Mouse (Mus musculus): ENCODE measurements around the gene Hexdc.

The Hexdc gene

DNA sequence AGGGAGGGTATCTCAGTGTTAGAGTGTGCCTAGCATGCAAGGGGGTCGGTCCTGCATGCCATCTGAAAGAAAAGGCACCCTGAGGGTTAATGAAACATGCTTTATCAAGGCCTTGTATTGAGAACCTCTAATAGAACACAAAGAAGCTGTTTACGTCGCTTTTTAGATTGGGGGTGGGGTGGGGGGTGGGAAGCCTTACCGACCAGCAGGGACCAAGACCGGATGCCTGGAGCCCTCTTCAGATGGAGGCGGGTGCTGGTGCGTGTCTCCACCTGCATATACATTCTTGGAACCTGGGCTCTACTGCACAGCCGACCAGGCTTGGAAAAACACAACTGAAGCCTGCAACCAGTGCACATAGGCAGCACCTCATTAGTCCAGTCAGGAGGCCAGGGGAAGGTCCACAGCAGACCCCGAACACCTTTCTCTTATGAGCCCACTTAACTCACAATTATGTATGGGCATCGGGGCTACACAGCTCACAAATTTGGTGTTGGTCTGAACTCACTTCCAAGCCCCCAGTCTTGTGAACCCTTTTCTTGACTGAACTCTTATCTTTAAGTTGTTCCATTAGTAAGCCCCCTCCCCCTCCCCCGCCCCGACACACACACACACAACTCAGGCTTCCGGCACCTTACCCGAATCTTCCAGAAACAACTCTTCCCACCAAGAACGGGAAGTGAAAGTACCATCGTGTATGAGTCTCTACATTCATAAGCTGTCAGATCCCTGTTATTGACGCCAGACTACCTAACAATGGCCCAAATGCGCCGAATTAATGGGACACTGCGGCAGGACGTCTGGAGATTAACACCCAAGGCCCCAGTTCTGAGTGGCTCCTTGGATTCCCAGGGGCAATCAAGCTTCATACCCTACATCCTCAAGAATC lies 24.1 kb downstream of the Hexdc start:
- no peak for DNase-seq (ENCODE audit: low spot score)

DNA sequence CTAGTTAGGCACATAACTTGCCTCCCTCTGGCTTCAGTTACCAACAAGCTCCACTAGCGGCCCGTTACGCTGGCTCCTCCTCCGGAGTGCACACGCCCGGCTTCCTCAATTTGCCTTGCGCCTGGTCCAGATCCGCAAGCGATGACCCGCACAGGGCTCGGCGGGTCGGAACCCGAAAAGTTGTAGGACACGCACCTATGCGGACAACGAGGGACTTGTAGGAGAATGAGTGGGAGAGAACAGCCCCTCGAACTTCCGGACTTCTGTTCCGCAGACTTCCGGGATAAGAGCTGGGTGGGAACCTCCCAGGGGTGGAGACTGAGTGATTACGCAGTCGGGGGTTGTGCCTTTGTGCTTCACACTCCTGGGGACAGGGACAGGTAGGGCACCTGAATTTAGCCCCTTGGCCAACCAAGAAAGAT lies 24.8 kb downstream of the Hexdc start, which contains the start of gene Cybc1:
Cybc1 (minus strand) TSS at position 305 of the 422 bp plus-strand sequence.
- DNase-seq (ENCODE audit: low spot score) = peak; percentile 63

DNA sequence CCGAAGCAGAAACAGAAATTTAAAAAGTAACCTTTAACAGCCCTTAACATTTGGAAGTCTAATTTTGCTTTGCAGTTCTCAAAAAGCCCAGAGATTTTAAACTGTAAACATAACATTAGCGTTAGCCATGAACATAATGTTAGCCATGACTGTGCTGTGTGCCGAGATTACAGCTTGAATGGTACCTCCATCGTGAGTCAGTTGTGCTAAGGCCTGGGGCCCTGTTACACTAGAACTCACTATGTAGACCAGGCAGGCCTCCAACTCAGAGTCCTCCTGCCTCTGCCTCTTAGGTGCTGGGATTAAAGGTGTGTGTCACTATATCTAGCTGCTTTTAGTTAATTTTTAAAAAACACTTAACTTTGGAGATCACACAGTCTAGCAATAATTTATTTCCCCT lies 27.0 kb downstream of the Hexdc start:
- no peak for DNase-seq (ENCODE audit: low spot score)

DNA sequence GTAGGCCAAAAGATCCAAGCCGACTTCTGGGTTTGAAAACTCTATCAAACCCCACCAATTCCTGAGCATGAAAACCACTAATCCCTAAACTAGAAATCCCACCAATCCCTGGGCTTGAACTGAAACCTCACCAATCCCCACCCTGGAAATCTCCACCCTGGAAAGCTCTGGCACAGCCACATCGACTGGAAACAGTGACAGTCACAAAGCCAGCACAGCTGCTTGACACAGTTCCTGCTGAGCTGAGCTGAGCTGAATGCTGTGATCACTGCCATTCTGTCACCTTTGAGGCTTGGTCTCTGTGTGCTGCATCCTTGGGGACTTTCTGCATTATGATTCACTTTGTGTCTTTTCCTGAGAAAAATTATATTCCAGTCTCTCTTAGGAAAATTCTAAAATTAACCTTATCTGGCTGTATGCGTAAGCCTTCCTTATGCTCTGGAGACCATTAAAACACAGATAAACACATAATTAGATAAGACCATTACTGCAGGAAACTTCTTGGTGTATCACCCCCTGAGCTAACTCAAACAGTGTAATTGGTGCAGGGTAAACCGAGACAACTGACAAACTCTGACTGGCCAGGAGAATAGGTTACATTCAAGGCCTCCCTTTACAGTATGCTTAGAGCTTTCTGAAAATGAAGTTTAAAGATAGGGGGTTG lies 27.5 kb downstream of the Hexdc start:
- DNase-seq (ENCODE audit: low spot score) = no peak

DNA sequence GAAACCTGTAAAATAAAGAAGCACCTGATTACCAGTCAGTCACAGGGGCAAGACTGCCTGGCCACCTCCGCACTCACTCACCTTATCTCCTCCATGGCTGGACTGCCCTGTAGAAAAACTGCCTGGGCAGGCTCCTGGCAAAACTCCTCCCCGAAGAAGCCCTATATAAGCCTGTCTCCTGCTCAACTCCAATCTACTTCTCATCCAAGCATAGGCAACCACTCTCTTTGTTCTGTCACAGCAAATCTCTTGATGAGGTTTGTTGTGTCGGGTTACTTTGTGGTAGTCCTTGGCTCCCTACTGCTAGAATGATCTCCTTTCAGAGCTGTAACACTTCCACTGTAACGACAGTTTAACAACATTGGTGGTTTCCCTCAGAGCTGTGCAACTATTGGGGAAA lies 28.5 kb downstream of the Hexdc start:
- DNase-seq (ENCODE audit: low spot score) = no peak

DNA sequence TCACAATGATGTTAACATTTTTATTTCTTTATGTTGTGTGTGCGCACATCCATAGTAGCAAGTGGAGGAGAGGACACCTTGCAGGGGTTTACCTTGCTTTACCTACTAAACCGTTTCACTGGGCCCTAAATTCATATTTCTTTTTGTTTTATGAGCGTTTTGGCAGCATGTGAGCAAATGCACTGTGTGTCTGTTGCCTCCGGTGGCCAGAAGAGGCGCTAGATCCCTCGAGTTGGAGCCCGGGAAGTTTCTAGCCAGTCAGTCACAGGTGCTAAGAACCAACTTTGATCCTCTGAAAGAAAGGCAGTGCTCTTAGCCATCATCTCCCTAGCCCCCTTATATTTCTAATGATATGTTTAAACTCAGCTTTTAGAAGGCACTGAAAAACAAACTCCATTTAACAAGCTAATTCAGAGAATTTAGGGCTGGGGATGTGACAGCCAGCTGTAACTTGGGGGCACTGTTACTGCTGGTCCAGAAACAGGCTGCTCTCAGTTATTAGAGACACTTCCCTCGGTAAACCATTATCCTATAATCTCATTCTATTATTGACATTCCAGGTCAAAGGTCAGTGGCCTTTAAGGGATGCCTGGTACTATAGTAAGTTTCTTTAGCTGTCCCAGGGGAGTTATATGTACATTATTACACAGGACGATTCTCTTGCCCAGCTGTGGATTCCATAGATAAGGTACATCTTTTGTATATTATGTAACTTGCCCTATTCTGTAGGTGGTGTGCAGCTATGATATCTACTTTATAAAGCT lies 31.4 kb downstream of the Hexdc start:
- DNase-seq (ENCODE audit: low spot score) = no peak

DNA sequence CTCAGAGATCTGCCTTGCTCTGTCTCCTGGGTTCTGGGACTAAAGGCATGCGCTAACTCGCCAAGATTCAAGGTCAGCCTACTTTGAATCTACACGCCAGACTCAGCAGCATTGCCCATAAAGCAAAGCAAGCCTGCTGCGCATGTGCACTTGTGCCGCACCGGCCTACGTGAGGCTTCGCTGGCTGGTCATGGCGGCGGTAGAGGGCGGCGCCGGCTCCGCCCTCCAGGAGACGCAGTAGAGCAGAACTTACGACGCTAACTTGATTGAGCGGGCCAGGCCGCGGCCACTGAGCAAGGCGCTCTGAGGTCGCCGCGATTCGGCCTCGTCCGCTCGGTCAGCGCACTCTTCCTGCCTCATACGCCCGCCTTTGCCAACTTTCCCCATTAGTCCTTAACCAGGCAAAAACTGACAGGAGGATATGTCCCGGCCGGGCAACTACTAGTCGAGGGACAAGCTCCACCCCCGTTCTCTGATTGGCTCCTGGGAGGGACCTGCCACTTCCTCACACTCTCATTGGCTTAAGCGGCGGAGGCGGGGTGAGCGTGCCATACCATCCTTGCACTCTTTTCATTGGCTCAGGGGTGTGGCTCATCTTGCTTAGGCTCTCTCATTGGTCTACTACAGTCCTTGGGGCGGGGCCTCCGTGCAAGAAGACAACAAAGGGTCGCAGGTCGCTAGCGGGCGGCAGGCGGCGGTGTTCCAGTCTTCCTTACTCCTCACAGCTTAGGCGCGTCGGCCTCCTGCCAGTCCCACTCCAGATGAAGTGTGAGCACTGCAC lies 32.5 kb downstream of the Hexdc start, which contains the start of gene Narf:
Narf (plus strand) TSS at position 690 of the 781 bp plus-strand sequence.
- peak; percentile 93 for DNase-seq (ENCODE audit: low spot score)

DNA sequence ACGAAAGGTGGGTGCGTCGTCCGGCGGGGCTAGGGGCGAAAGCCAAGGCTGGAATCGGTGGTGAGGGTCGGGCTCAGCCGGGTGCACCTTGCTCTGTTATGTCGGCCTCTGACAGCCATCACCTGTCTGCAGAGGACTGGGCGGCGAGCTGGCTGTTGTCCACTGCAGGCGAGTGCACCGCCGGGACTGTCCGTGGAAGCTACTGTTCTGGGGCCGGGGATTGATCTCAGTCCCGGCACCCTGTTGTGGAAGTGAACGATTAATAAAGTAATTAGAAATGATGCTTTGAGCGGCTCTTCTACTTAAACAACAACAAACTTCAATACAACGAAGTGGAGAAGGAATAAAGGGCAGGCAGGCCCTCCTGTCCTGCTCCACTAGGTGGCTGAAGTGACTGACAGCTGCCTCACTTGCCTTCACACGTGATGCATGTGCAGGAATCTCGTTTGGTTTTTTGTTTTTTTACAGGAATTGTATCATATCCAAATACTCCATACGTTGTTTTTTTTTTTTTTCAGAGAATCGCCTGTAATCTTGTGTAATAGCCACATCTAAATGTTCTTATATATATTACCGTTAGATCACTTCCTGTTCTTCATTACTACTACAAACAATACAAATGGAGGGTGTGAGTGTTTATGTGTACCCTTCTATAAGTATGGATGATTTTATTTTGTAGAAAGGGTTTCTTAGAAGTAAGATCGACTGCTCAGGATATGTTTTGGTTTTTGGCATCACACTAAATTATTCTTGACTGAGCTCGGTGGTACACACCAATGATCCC lies 33.3 kb downstream of the Hexdc start:
- DNase-seq (ENCODE audit: low spot score) = no peak

DNA sequence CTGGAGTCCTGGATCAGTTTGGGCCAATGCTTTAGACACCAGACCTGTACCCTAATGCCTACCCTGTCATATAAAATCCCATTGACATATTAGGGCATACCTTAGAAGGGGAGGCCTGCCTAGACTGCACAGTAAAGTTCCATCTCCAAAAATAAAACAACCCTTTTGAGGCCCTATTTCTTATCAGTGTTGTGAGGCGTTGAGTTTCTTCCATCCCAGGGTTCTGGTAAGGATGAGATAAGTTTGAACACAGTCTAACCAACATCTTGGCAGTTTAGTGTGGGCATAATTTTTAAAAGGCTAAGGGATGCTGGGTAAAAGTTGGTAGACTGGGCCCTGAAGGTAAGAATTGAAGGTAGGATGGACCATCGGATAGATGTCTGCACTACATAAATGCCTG lies 35.4 kb downstream of the Hexdc start:
- DNase-seq (ENCODE audit: low spot score) = no peak

DNA sequence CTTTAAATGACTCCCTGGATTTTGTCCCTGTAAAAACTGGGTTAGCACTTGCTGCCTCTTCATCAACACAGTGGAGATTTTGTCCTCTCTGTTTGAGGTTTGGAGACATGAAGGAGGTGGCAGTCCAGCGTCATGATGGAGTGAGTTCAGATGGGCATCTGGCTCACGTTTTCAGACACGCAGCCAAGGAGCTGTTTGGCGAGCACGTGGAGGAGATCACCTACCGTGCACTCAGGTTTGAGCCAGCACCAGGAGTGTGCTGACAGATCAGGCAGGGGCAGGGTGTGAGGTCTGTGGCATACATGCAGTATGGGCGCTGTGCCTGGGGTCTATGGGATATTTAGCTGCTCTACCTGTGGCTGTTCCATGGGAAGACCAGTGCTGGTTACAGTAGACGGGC lies 46.0 kb downstream of the Hexdc start:
- DNase-seq (ENCODE audit: low spot score) = no peak

DNA sequence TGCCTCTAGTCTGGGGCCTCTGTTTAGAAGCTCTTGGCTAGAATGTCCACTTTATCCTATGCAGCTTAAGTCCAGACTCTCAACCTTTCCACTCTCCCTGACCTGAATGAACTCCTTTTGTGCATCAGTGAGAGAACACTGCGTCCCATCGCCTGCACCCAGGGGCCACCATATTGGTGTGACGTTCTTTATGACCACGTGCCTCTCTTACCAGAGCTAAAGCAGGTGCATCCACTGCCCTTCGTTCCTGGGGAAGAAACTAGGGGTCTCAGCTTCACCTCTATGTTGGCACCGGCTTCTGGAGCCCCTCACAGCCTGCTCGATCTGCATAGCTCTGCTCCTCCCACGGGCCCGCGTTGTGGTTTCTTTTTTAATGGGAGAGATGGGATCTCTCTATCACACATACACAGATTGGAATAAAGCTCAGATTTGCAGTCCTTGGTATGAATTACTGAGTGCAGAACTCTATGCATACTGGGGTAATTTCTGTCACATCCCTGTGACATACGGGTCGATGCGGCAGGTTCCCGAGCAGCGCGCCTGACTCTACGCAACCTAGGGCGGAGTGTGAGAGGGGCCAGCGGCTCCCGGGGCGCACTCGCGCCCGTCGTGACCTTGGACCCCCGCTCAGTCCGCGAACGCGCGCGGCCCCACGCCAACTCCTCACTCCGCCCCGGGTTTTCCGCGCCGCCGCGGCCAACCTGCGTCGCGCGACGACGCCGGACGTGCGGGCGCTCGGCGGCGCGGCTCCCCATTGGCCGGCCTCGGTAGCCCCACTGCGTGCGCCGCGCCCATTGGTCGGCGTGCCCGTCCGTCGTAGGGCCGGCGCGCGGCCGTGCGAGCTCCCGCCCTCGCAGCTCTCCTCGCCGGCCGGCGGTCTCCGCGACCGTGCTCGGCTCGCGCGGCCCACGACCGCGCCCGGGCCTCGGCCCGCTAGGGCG lies 55.2 kb downstream of the Hexdc start, which contains the start of gene Foxk2:
Foxk2 (plus strand) TSS at position 831 of the 941 bp plus-strand sequence.
- peak; percentile 92 for DNase-seq (ENCODE audit: low spot score)

DNA sequence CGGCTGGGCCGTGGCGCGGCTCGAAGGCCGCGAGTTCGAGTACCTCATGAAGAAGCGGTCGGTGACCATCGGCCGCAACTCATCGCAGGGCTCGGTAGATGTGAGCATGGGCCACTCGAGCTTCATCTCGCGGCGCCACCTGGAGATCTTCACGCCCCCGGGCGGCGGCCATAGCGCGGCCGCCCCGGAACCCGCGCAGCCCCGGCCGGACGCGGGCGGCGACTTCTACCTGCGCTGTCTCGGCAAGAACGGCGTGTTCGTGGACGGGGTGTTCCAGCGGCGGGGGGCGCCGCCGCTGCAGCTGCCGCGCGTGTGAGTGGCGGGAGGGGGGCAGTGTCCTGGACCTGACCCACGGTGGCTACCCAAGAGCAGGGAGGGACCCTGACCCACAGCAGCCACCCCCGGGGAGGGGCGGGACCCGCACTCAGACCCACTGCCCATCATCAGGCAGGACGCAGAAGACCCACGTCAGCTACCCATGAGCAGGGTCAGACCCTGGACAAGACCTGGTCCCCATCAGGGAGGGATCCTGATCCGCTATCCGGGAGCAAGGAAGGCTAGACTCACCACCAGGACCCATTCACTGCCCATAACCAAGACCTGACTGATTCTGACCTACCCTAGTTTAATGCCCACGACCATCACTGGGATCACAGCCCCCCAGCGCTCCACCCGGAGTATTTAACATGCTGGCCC lies 56.1 kb downstream of the Hexdc start:
- DNase-seq (ENCODE audit: low spot score) = peak; percentile 31

DNA sequence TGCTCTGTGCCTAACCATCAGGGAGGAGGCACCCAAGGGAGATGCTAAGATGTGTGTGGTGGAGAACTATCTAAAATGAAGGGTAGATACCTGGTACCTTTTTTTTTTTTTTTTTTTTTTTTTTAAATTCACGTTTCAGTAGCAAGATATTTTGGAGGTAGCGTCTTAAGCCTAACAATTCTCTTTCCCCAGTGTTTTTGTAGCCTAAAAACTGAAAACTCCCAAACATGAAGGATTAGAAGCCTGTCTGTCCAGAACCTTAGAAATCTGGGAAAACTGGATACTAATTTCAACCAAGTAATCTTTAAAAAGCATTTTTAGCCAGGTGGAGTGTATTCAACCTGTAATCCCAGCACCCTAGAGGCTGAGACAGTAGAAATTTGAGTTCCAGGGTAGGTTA lies 56.8 kb downstream of the Hexdc start:
- no peak for DNase-seq (ENCODE audit: low spot score)
